Mouse (Mus musculus) gastrocnemius, adult 2 months (tissue): Measurements from ENCODE around the gene Ccnd3. TPM values are rescaled to one million over a fixed set of nuclear protein-coding genes. Genes with fewer than 3 reads are reported as not detected.
"Not testable (repeated sequence)": the region's sequence is repeated elsewhere in the genome, so short reads cannot be mapped to it uniquely, and the experiment has no call there.

Source experiments
- DNase-seq: peaks from one replicate; pipeline ENCODE4 v3.0.0; 2022
- H3K27ac ChIP-seq: fragments of 200-600 bp; 2 replicates; pipeline ENCODE4 v1.8.1; 2022; ENCODE audit warnings: mild to moderate bottlenecking
- H3K4me3 ChIP-seq: fragments of 200-600 bp; 2 replicates; pipeline ENCODE4 v1.8.1; 2022; ENCODE audit warnings: mild to moderate bottlenecking, moderate library complexity
- CTCF ChIP-seq: fragments of 200-600 bp; IDR thresholded peaks from 2 replicates; pipeline ENCODE4 v1.8.1; 2022; ENCODE audit warnings: antibody characterized with exemption, mild to moderate bottlenecking, moderate library complexity
- intact Hi-C: fragments of 180-260 bp; cut with DNase I; formaldehyde crosslinking; loops from one replicate; pipeline ENCODE4 v1.15.1; 2025
- total RNA-seq, 2 experiments: library from RNA; stranded (reverse); gene quantifications; 2 replicates each; pipeline ENCODE4 v1.2.3; 2021

The Ccnd3 gene
- total RNA-seq, 2 experiments from 2014 or later = 18.7 to 25.8 TPM

GRCm38 (mm10) chr17:47610849-47611660, 106.2 kb downstream of the Ccnd3 start, which contains the start of the genes Bysl, Med20 and Gm20517:
Gene Bysl, minus strand, starts transcription at chr17:47611492.
Gene Med20, plus strand, starts transcription at chr17:47611582.
Gene Gm20517, plus strand, starts transcription at chr17:47611589.
- peak within 1 kb of the TSS; percentile 85 for H3K4me3 ChIP-seq
- intact Hi-C loops = loop anchor here (5.0 kb wide), 1 partner anchor 99 kb away; no protein-coding TSS in a partner anchor

GRCm38 (mm10) chr17:47611661-47611982, 106.8 kb downstream of the Ccnd3 start:
- intact Hi-C loops = loop anchor here (5.0 kb wide), 1 partner anchor 99 kb away; no protein-coding TSS in a partner anchor
- no peak for DNase-seq
- Histone ChIP-seq H3K4me3 (peak overlapping the region; percentile 85), H3K27ac (peak overlapping the region; percentile 93)
- TF ChIP-seq CTCF = no peak

More at GRCm38 (mm10) chr17:47610849-47611660, 106.2 kb downstream of the Ccnd3 start, which contains the start of the genes Bysl, Med20 and Gm20517:
- DNase-seq = peak; percentile 98
- TF ChIP-seq CTCF = peak; percentile 88
- H3K27ac ChIP-seq = peak within 1 kb of the TSS; percentile 93

- peak; percentile 63 for DNase-seq
- intact Hi-C loops = loop anchor here (2.0 to 5.0 kb wide), 2 partner anchors 63 to 102 kb away; no protein-coding TSS in a partner anchor
- Histone ChIP-seq H3K27ac (no peak overlapping the region), H3K4me3 (no peak overlapping the region)
- peak; percentile 90 for TF ChIP-seq CTCF
Measured at GRCm38 (mm10) chr17:47614018-47614417, 109.2 kb downstream of the Ccnd3 start.

GRCm38 (mm10) chr17:47616119-47616518, 111.3 kb downstream of the Ccnd3 start:
- intact Hi-C loops = no loop called here
- no peak for DNase-seq
- no peak overlapping the region for H3K4me3 ChIP-seq
- TF ChIP-seq CTCF = no peak
- H3K27ac ChIP-seq = no peak overlapping the region

GRCm38 (mm10) chr17:47616652-47617051, 111.8 kb downstream of the Ccnd3 start:
- no peak for TF ChIP-seq CTCF
- DNase-seq = no peak
- intact Hi-C loops = no loop called here
- Histone ChIP-seq H3K4me3 (no peak overlapping the region), H3K27ac (no peak overlapping the region)

GRCm38 (mm10) chr17:47617605-47618307, 112.9 kb downstream of the Ccnd3 start:
- DNase-seq = no peak
- Histone ChIP-seq H3K4me3 (no peak overlapping the region), H3K27ac (no peak overlapping the region)
- intact Hi-C loops = no loop called here
- TF ChIP-seq CTCF = no peak

- Histone ChIP-seq H3K4me3 (no peak overlapping the region), H3K27ac (no peak overlapping the region)
- intact Hi-C loops = no loop called here
- no peak for TF ChIP-seq CTCF
- DNase-seq = no peak
Measured at GRCm38 (mm10) chr17:47618556-47619311, 113.9 kb downstream of the Ccnd3 start.

- intact Hi-C loops = no loop called here
- DNase-seq = peak; percentile 63
- TF ChIP-seq CTCF = no peak
- peak overlapping the region; percentile 46 for H3K27ac ChIP-seq
- H3K4me3 ChIP-seq = no peak overlapping the region
Measured at GRCm38 (mm10) chr17:47622912-47623554, 118.2 kb downstream of the Ccnd3 start.

GRCm38 (mm10) chr17:47624572-47624971, 119.7 kb downstream of the Ccnd3 start:
- intact Hi-C loops, H3K4me3 ChIP-seq, DNase-seq: not testable (repeated sequence)
- peak overlapping the region; percentile 81 for H3K27ac ChIP-seq

GRCm38 (mm10) chr17:47625088-47625487, 120.2 kb downstream of the Ccnd3 start:
- TF ChIP-seq CTCF = no peak
- Histone ChIP-seq H3K27ac (peak overlapping the region; percentile 81), H3K4me3 (no peak overlapping the region)
- intact Hi-C loops = no loop called here
- peak; percentile 53 for DNase-seq

GRCm38 (mm10) chr17:47626031-47626430, 121.2 kb downstream of the Ccnd3 start:
- Histone ChIP-seq H3K27ac (peak overlapping the region; percentile 81; the same call in 1 of the 2 replicates), H3K4me3 (no peak overlapping the region)
- DNase-seq = no peak
- TF ChIP-seq CTCF = no peak
- intact Hi-C loops = no loop called here

- TF ChIP-seq CTCF = no peak
- Histone ChIP-seq H3K4me3 (no peak overlapping the region; the same call in 1 of the 2 replicates), H3K27ac (peak overlapping the region; percentile 97)
- intact Hi-C loops = no loop called here
- no peak for DNase-seq
Measured at GRCm38 (mm10) chr17:47627791-47628190, 122.9 kb downstream of the Ccnd3 start.
